Mouse (Mus musculus) macrophage (primary cell): ENCODE measurements around the gene Cxcr5. TPM values are rescaled to one million over a fixed set of nuclear protein-coding genes. Genes with fewer than 3 reads are reported as not detected.

Source experiments
- polyA plus RNA-seq: library from polyadenylated mRNA; stranded (reverse); fragments of 250-400 nt; gene quantifications from 3 replicates; pipeline ENCODE4 v1.2.4, GENCODE M21; 2018; ENCODE audit warnings: inconsistent platforms

Gene Cxcr5
- polyA plus RNA-seq, 1 experiment from 2014 or later: not detected

Other genes with a start within 250 kb of the Cxcr5 start
- 17.1 to 41.1 TPM (median 22.0 TPM) in 3 replicates for gene C2cd2l, start 241.6 kb downstream of the Cxcr5 start, polyA plus RNA-seq
- 30.6 to 40.7 TPM (median 36.3 TPM) in 3 replicates for gene Dpagt1, start 235.9 kb downstream of the Cxcr5 start, polyA plus RNA-seq
- 7.9 to 22.2 TPM (median 12.3 TPM) in 3 replicates for gene H2afx, start 227.2 kb downstream of the Cxcr5 start, polyA plus RNA-seq
- gene Hmbs, start 217.6 kb downstream of the Cxcr5 start, polyA plus RNA-seq: 22.5 to 38.8 TPM (median 27.1 TPM) in 3 replicates
- gene Vps11, start 200.2 kb downstream of the Cxcr5 start, polyA plus RNA-seq: 37.9 to 56.3 TPM (median 40.2 TPM) in 3 replicates
- 49.0 to 86.2 TPM (median 57.6 TPM) in 3 replicates for gene Hyou1, start 182.4 kb downstream of the Cxcr5 start, polyA plus RNA-seq
- 4.7 to 13.1 TPM (median 12.6 TPM) in 3 replicates for gene Slc37a4, start 165.0 kb downstream of the Cxcr5 start, polyA plus RNA-seq
- gene Rps25, start 154.7 kb downstream of the Cxcr5 start, polyA plus RNA-seq: 1,052 to 1,678 TPM (median 1,580 TPM) in 3 replicates
- 45.6 to 95.6 TPM (median 69.5 TPM) in 3 replicates for gene Trappc4, start 154.3 kb downstream of the Cxcr5 start, polyA plus RNA-seq
- gene Ccdc84, start 143.3 kb downstream of the Cxcr5 start, polyA plus RNA-seq: 10.3 to 20.3 TPM (median 11.3 TPM) in 3 replicates
- not detected in 3 replicates for gene Foxr1, start 120.7 kb downstream of the Cxcr5 start, polyA plus RNA-seq
- not detected in 3 replicates for gene Upk2, start 106.9 kb downstream of the Cxcr5 start, polyA plus RNA-seq
- gene Bcl9l, start 79.1 kb downstream of the Cxcr5 start, polyA plus RNA-seq: 5.3 to 6.6 TPM (median 6.0 TPM) in 3 replicates
- gene Ddx6, start 43.0 kb upstream of the Cxcr5 start, polyA plus RNA-seq: 72.2 to 89.3 TPM (median 77.9 TPM) in 3 replicates
- not detected in 3 replicates for gene Treh, start 111.4 kb upstream of the Cxcr5 start, polyA plus RNA-seq
- 2.4 to 6.4 TPM (median 2.6 TPM) in 3 replicates for gene Phldb1, start 173.3 kb upstream of the Cxcr5 start, polyA plus RNA-seq
- 72.0 to 187 TPM (median 92.0 TPM) in 3 replicates for gene Arcn1, start 206.0 kb upstream of the Cxcr5 start, polyA plus RNA-seq
- 21.5 to 65.7 TPM (median 33.6 TPM) in 3 replicates for gene Ift46, start 206.0 kb upstream of the Cxcr5 start, polyA plus RNA-seq
- 0.19 to 1.1 TPM (median 0.42 TPM) in 3 replicates for gene Tmem25, start 237.4 kb upstream of the Cxcr5 start, polyA plus RNA-seq
- gene Ttc36, start 241.2 kb upstream of the Cxcr5 start, polyA plus RNA-seq: not detected in 3 replicates